Mouse (Mus musculus) kidney, embryonic 16.5 days (tissue): ENCODE data around the gene Gpr137b. TPM values are rescaled to one million over a fixed set of nuclear protein-coding genes. Genes with fewer than 3 reads are reported as not detected.
"Not testable (repeated sequence)": the region's sequence is repeated elsewhere in the genome, so short reads cannot be mapped to it uniquely, and the experiment has no call there.

ENCODE experiments used
- ATAC-seq: fragments of 200-750 bp; cut with Nextera tagmentation; 2 replicates; pipeline ENCODE4 v1.8.0; 2017; ENCODE audit warnings: moderate TSS enrichment; ENCODE audit not compliant: low FRiP score, low TSS enrichment
- H3K27ac ChIP-seq: fragments of 300-500 bp; sonication (generic); 2 replicates; pipeline ENCODE4 v1.5.1; 2014; ENCODE audit warnings: low read length
- H3K27me3 ChIP-seq: fragments of 300-500 bp; sonication (generic); 2 replicates; pipeline ENCODE4 v1.6.1; 2014; ENCODE audit warnings: low read length, control low read depth, mixed read lengths; ENCODE audit not compliant: insufficient read depth
- H3K36me3 ChIP-seq: fragments of 300-500 bp; sonication (generic); 2 replicates; pipeline ENCODE4 v1.6.1; 2014; ENCODE audit warnings: low read length, control low read depth, mixed read lengths; ENCODE audit not compliant: insufficient read depth
- H3K4me1 ChIP-seq: fragments of 300-500 bp; sonication (generic); 2 replicates; pipeline ENCODE4 v1.6.1; 2014; ENCODE audit warnings: low read length, control low read depth, mixed read lengths; ENCODE audit not compliant: insufficient read depth
- H3K4me2 ChIP-seq: fragments of 300-500 bp; sonication (generic); replicated peaks from 2 replicates; pipeline ENCODE4 v1.6.1; 2014; ENCODE audit warnings: low read depth, low read length
- H3K4me3 ChIP-seq: fragments of 300-500 bp; sonication (generic); 2 replicates; pipeline ENCODE4 v1.5.1; 2014; ENCODE audit warnings: mild to moderate bottlenecking, low read length
- H3K9ac ChIP-seq: fragments of 300-500 bp; sonication (generic); replicated peaks from 2 replicates; pipeline ENCODE4 v1.6.1; 2014; ENCODE audit warnings: low read length
- H3K9me3 ChIP-seq: fragments of 300-500 bp; sonication (generic); 2 replicates; pipeline ENCODE4 v1.6.1; 2016; ENCODE audit warnings: low read length, control low read depth
- WGBS: fragments of 180-500 bp; shearing (Covaris S2); extraction: QIAGEN DNeasy Blood & Tissue Kit; methylation state at CpG from one replicate; pipeline ENCODE4 v1.1.7; 2014; 5-methylcytosine and 5-hydroxymethylcytosine counted together
- polyA plus RNA-seq: library from polyadenylated mRNA; unstranded; fragments of >200 nt; fragmentation: Nextera tagmentation; extraction: Ambion mirVana; gene quantifications from 2 replicates; pipeline ENCODE4 v1.2.1, GENCODE M21; 2015

Gene Gpr137b
- polyA plus RNA-seq, 1 experiment from 2014 or later, result 29.2 TPM

DNA sequence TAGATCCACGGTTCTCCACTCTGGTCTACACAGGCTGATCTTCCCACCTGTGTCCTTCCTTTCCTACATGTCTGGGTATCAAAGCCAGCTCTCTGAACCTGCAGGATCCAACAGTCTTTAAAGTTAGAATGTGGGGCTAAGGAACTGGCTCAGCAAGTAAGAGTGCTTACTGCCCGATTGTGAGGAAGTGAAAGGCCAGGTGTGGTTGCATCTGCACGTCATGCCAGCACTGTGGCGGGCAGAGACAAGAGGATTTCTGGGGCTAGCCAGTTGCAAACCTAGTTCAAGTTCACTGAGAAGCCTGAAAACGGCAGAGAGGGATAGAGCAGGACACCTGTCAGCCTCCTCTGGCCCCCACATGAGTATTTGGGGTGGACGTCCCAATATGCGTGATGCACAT is 22.4 kb downstream of the Gpr137b start:
- H3K9ac ChIP-seq, H3K4me2 ChIP-seq, H3K9me3 ChIP-seq, H3K4me3 ChIP-seq, H3K4me1 ChIP-seq, H3K27ac ChIP-seq, H3K27me3 ChIP-seq, H3K36me3 ChIP-seq, ATAC-seq: not testable (repeated sequence)
- 93% methylated on average over 7 of the region's 7 CpGs for WGBS

DNA sequence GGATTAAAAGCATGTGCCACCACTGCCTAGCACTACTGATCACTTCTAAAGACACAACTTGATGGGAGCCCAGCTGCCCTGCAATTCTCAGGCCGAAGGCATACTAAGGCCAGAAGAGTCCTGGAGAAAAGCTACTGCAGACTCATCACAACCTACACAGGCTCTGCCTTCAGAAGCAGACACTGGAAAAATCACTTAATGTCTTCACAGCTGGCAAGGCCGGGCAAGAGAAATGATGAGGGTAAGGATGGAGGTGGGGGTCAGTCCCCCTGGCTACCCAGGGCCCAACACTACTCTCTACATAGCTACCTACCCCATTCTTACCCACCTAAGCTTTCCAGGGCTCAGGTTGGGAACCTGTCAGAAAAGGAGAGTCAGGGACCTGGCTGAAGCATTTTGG is 27.4 kb downstream of the Gpr137b start:
- not testable (repeated sequence) for H3K36me3 ChIP-seq, H3K4me2 ChIP-seq, H3K4me3 ChIP-seq, ATAC-seq, H3K9ac ChIP-seq, H3K9me3 ChIP-seq, H3K4me1 ChIP-seq, H3K27me3 ChIP-seq, H3K27ac ChIP-seq
- 94% methylated on average over 2 of the region's 2 CpGs for WGBS

GRCm38 (mm10) chr13:13363536-13363935 is 30.3 kb downstream of the Gpr137b start:
- H3K9me3 ChIP-seq, H3K4me1 ChIP-seq, H3K27ac ChIP-seq, H3K4me2 ChIP-seq, H3K36me3 ChIP-seq, H3K4me3 ChIP-seq, H3K27me3 ChIP-seq, H3K9ac ChIP-seq: not testable (repeated sequence)
- 93% methylated on average over 7 of the region's 7 CpGs for WGBS
- ATAC-seq, result peak; percentile 85

DNA sequence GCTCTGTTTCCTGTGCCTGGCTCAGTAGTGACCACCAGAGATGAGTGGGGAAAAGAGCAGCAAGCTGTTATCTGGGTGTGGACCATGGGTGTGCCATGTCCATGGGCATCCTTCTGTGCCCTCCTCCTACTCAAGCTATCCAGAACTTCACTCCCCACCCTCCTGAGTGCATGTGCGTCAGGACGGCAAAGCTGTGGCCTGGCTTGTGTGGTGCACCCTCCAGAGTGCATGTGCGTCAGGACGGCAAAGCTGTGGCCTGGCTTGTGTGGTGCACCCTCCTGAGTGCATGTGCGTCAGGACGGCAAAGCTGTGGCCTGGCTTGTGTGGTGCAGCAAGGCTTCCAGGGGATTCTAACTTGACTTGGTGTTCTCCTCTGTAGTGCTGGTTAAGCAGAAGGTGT is 31.6 kb downstream of the Gpr137b start:
- not testable (repeated sequence) for H3K27ac ChIP-seq, H3K9me3 ChIP-seq, ATAC-seq, H3K4me2 ChIP-seq, H3K36me3 ChIP-seq, H3K4me3 ChIP-seq, H3K9ac ChIP-seq, H3K4me1 ChIP-seq, H3K27me3 ChIP-seq
- 94% methylated on average over 6 of the region's 6 CpGs for WGBS

DNA sequence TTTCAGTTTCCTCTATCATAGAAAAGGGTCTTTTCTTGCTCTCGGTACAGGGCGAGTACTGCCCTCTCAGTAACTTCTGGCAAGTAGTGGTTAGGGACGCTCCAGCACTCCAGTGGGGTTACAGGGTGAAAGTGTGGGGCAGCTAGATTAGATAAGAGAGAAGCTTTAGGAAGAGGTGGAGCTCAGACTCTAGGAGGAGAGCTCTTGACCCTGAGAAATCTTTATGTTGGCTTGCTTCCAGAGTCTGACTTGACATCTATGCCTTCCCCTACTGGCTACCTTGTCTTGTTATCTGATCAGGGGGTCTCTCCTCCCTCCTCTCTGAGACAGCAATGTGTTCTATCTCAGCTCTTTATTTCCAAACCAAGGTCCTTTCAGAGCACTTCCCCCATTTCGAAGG is 33.8 kb downstream of the Gpr137b start:
- H3K27ac ChIP-seq, H3K9ac ChIP-seq, H3K4me1 ChIP-seq, H3K36me3 ChIP-seq, H3K27me3 ChIP-seq, H3K4me3 ChIP-seq, H3K9me3 ChIP-seq, H3K4me2 ChIP-seq, ATAC-seq: not testable (repeated sequence)
- WGBS, result 55% methylated on average over 4 of the region's 4 CpGs

GRCm38 (mm10) chr13:13358602-13359001 is 35.2 kb downstream of the Gpr137b start:
- not testable (repeated sequence) for ATAC-seq, H3K27ac ChIP-seq, H3K27me3 ChIP-seq, H3K9ac ChIP-seq, H3K36me3 ChIP-seq, H3K4me3 ChIP-seq, H3K9me3 ChIP-seq, H3K4me2 ChIP-seq, H3K4me1 ChIP-seq
- 86% methylated on average over 7 of the region's 7 CpGs for WGBS

DNA sequence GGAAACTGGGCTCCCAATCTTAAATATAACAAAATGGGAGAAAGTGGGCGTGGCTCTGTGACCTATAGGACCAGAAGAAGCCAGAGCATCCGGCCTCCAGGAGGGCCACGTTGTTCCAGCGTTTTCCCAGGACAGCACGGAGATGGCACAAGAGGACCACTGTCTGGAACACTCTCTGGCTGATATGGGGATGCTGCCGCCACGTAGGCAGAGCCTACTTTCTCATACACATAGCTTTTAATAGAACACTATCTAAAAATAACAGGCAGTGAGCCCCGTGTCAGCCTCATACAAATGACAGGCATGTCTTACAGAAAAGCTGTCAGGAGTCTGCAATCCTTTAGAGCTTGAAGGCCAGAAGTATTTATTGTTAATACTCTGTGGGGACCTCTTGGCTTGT is 35.7 kb downstream of the Gpr137b start:
- WGBS, result 80% methylated on average over 8 of the region's 8 CpGs
- not testable (repeated sequence) for H3K4me3 ChIP-seq, H3K9ac ChIP-seq, H3K4me1 ChIP-seq, H3K9me3 ChIP-seq, H3K27me3 ChIP-seq, H3K27ac ChIP-seq, H3K4me2 ChIP-seq, H3K36me3 ChIP-seq, ATAC-seq

GRCm38 (mm10) chr13:13352113-13352512 is 41.7 kb downstream of the Gpr137b start:
- H3K4me3 ChIP-seq, H3K4me2 ChIP-seq, H3K9me3 ChIP-seq, ATAC-seq, H3K36me3 ChIP-seq, H3K4me1 ChIP-seq, H3K27me3 ChIP-seq, H3K27ac ChIP-seq, H3K9ac ChIP-seq: not testable (repeated sequence)
- 77% methylated on average over 4 of the region's 4 CpGs for WGBS

GRCm38 (mm10) chr13:13350681-13351080 is 43.1 kb downstream of the Gpr137b start:
- not testable (repeated sequence) for H3K4me1 ChIP-seq, H3K4me2 ChIP-seq, H3K9me3 ChIP-seq, H3K9ac ChIP-seq, ATAC-seq, H3K4me3 ChIP-seq, H3K27ac ChIP-seq, H3K36me3 ChIP-seq, H3K27me3 ChIP-seq
- 87% methylated on average over 7 of the region's 7 CpGs for WGBS

GRCm38 (mm10) chr13:13349288-13349687 is 44.5 kb downstream of the Gpr137b start:
- ATAC-seq, result no peak
- H3K4me1 ChIP-seq, result no peaks in the 10 kb centered on the region
- no peak overlapping the region for H3K4me3 ChIP-seq
- 60% methylated on average over 4 of the region's 4 CpGs for WGBS
- no peaks in the 10 kb centered on the region for H3K9me3 ChIP-seq
- no peak overlapping the region for H3K27ac ChIP-seq
- H3K27me3 ChIP-seq, result no peaks in the 10 kb centered on the region
- no peak overlapping the region for H3K9ac ChIP-seq
- no peak overlapping the region for H3K4me2 ChIP-seq
- no peaks in the 10 kb centered on the region for H3K36me3 ChIP-seq
